Mouse (Mus musculus): ENCODE data around the gene Klra10.

- no peak for TF ChIP-seq POLR2A (IDR thresholded peaks at IDR 0.05; ENCODE audit: low read depth, low read length)
- TF ChIP-seq CTCF (IDR thresholded peaks at IDR 0.05; ENCODE audit: extremely low read depth, insufficient read length, insufficient replicate concordance, low read depth, low read length): no peak
Observed at GRCm38 (mm10) chr6:130233222-130233621, 48.5 kb downstream of the Klra10 start, which contains the start of gene Klra7.
